Mouse (Mus musculus): ENCODE data around the gene Gm20388.

- no peak for TF ChIP-seq POLR2A (IDR thresholded peaks at IDR 0.05; ENCODE audit: borderline replicate concordance, insufficient read depth, low read length)
- no peak for TF ChIP-seq CTCF (IDR thresholded peaks at IDR 0.05; ENCODE audit: borderline replicate concordance, insufficient read depth, low read depth, low read length)
Measured at GRCm38 (mm10) chr8:122309272-122309671, 2398.6 kb downstream of the Gm20388 start.
